Mouse (Mus musculus): Measurements from ENCODE around the gene Fgfr1op. TPM values are rescaled to one million over a fixed set of nuclear protein-coding genes. Genes with fewer than 3 reads are reported as not detected.

Gene Fgfr1op
- 30.6 TPM for polyA plus RNA-seq (2017; shearing (Covaris generic))

GRCm38 (mm10) chr17:8164701-8165607, at the start of gene Fgfr1op:
TSS of gene Fgfr1op (plus strand) at chr17:8165501.

GRCm38 (mm10) chr17:8147439-8148316, 17.6 kb upstream of the Fgfr1op start, which contains the start of the genes Gm49673 and Rnaset2a:
TSS of gene Gm49673 (minus strand) at chr17:8147788.
TSS of gene Rnaset2a (minus strand) at chr17:8148097.

GRCm38 (mm10) chr17:8235743-8236142, 70.4 kb downstream of the Fgfr1op start, which contains the start of gene Ccr6:
TSS of gene Ccr6 (plus strand) at chr17:8236043.

Other genes with a start within 250 kb of the Fgfr1op start
- gene Tagap, start 239.5 kb upstream of the Fgfr1op start, polyA plus RNA-seq (2017; shearing (Covaris generic)) = 166 TPM
- gene Rsph3a, start 219.9 kb upstream of the Fgfr1op start, polyA plus RNA-seq (2017; shearing (Covaris generic)) = 17.3 TPM
- gene Gm49673, start 17.7 kb upstream of the Fgfr1op start, polyA plus RNA-seq (2017; shearing (Covaris generic)) = 0.34 TPM
- gene Rnaset2a, start 17.4 kb upstream of the Fgfr1op start, polyA plus RNA-seq (2017; shearing (Covaris generic)) = 37.9 TPM
- 54.9 TPM for gene Ccr6, start 70.5 kb downstream of the Fgfr1op start, polyA plus RNA-seq (2017; shearing (Covaris generic))
- 176 TPM for gene Mpc1, start 117.4 kb downstream of the Fgfr1op start, polyA plus RNA-seq (2017; shearing (Covaris generic))
- 200 TPM for gene Sft2d1, start 145.6 kb downstream of the Fgfr1op start, polyA plus RNA-seq (2017; shearing (Covaris generic))
- gene Prr18, start 172.0 kb downstream of the Fgfr1op start, polyA plus RNA-seq (2017; shearing (Covaris generic)) = 0.09 TPM
- gene T2, start 190.5 kb downstream of the Fgfr1op start, polyA plus RNA-seq (2017; shearing (Covaris generic)) = 0.82 TPM